Mouse (Mus musculus): Measurements from ENCODE around the gene Efcab5.
A peak's percentile ranks its signal among the peaks of the same experiment; 100 is the strongest.

- TF ChIP-seq CTCF (IDR thresholded peaks at IDR 0.05; ENCODE audit: low read depth) (peak; percentile 46), EP300 (IDR thresholded peaks at IDR 0.05; ENCODE audit: low read depth) (no peak)
These were observed 95.6 kb downstream of the Efcab5 start for GRCm38 (mm10) chr11:77093208-77093607.

All from heart, postnatal 0 days (tissue).